Mouse (Mus musculus) CH12F3 (cell line): ENCODE data around the gene Syt14.

Source experiments
- in situ Hi-C: fragments of 300-500 bp; cut with MboI; formaldehyde crosslinking; loops from 2 replicates; pipeline ENCODE4 v1.14.3; 2020; ENCODE audit warnings: low sequenced_read_pairs

The Syt14 gene

GRCm38 (mm10) chr1:192993491-192993890, 42.1 kb downstream of the Syt14 start:
- in situ Hi-C loops = no loop called here

GRCm38 (mm10) chr1:192987203-192987602, 48.4 kb downstream of the Syt14 start:
- in situ Hi-C loops = no loop called here

GRCm38 (mm10) chr1:192986481-192986880, 49.1 kb downstream of the Syt14 start:
- in situ Hi-C loops = no loop called here

- in situ Hi-C loops = no loop called here
Measured at GRCm38 (mm10) chr1:192984333-192984732, 51.2 kb downstream of the Syt14 start.

- in situ Hi-C loops = no loop called here
Measured at GRCm38 (mm10) chr1:192981658-192982057, 53.9 kb downstream of the Syt14 start.

- in situ Hi-C loops = no loop called here
Measured at GRCm38 (mm10) chr1:192981120-192981519, 54.5 kb downstream of the Syt14 start.

GRCm38 (mm10) chr1:192962323-192962722, 73.3 kb downstream of the Syt14 start:
- in situ Hi-C loops = no loop called here

- in situ Hi-C loops = no loop called here
Measured at GRCm38 (mm10) chr1:192947839-192948173, 87.8 kb downstream of the Syt14 start.

GRCm38 (mm10) chr1:192947170-192947838, 88.3 kb downstream of the Syt14 start:
- in situ Hi-C loops = no loop called here

- in situ Hi-C loops = no loop called here
Measured at GRCm38 (mm10) chr1:192939033-192939432, 96.5 kb downstream of the Syt14 start.

- in situ Hi-C loops = no loop called here
Measured at GRCm38 (mm10) chr1:192937956-192938355, 97.6 kb downstream of the Syt14 start.

GRCm38 (mm10) chr1:192931797-192932196, 103.8 kb downstream of the Syt14 start:
- in situ Hi-C loops = no loop called here

GRCm38 (mm10) chr1:192912101-192912728, 123.4 kb downstream of the Syt14 start:
- in situ Hi-C loops = no loop called here

GRCm38 (mm10) chr1:192901516-192901915, 134.1 kb downstream of the Syt14 start:
- in situ Hi-C loops = no loop called here

- in situ Hi-C loops = no loop called here
Measured at GRCm38 (mm10) chr1:192900913-192901312, 134.7 kb downstream of the Syt14 start.

GRCm38 (mm10) chr1:192898742-192899141, 136.8 kb downstream of the Syt14 start:
- in situ Hi-C loops = no loop called here

- in situ Hi-C loops = no loop called here
Measured at GRCm38 (mm10) chr1:192897218-192897617, 138.4 kb downstream of the Syt14 start.

- in situ Hi-C loops = no loop called here
Measured at GRCm38 (mm10) chr1:192896076-192896475, 139.5 kb downstream of the Syt14 start.

GRCm38 (mm10) chr1:192890716-192891115, 144.9 kb downstream of the Syt14 start:
- in situ Hi-C loops = no loop called here

- in situ Hi-C loops = no loop called here
Measured at GRCm38 (mm10) chr1:192882617-192883295, 152.8 kb downstream of the Syt14 start.

- in situ Hi-C loops = no loop called here
Measured at GRCm38 (mm10) chr1:192880130-192880529, 155.4 kb downstream of the Syt14 start.

- in situ Hi-C loops = no loop called here
Measured at GRCm38 (mm10) chr1:192879086-192879580, 156.4 kb downstream of the Syt14 start.
